Comparison of ENCODE assay signal across 7 mouse cellular contexts in the genomic region with DNA sequence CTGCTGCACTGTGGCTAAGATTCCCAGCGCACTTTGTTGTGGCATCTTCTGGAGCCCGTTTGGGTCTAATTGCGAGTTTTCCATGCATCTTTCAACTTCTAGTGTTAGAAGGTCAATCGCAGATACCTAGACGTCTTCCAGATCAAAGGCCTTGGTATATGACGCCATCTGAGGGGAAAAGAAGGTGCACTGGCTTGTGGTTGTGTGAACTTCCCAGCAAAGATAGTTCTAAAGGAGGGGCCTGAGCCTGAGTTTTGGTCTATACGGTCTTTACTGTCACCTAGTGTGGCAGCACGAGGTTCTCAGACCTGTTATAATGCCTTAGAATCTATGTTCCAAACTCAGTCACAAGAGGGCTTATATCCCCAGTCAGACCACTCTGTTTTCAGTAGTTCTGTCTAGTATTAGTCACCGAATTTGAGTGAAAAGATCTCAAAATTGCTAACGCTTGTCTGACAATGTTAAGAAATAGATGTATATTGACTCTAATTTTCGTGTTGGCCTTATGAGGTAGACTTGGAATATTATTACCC. TPM values are rescaled to one million over a fixed set of nuclear protein-coding genes. Genes with fewer than 3 reads are reported as not detected.
DNase-seq lines count a peak whose midpoint lies in the region; ATAC-seq and TF ChIP-seq lines count a peak whose summit lies in the region.

No protein-coding gene starts in this region.

- peak overlapping the region; percentile 73 for H3K4me3 ChIP-seq in thymus, adult 2 months (ENCODE audit: control insufficient read depth, insufficient read depth, low read length)
- H3K4me3 ChIP-seq in erythroblast, embryonic 14.5 days (replicated peaks): peak overlapping the region; percentile 79
- peak overlapping the region; percentile 71 for H3K4me3 ChIP-seq in limb, embryonic 13.5 days

- peak; percentile 11 for DNase-seq in thymus, adult 2 months
- no peak for DNase-seq in thymus, postnatal 4 days
- DNase-seq in retina, embryonic 14.5 days (ENCODE audit: low spot score): peak; percentile 27
- DNase-seq in left cerebral cortex, postnatal 14 days (ENCODE audit: low spot score in 2 of 2): no peak
- DNase-seq in cerebellum, postnatal 4 days (ENCODE audit: low spot score in 2 of 2): no peak

- TF ChIP-seq CTCF in thymus, adult 2 months (IDR thresholded peaks at IDR 0.05; ENCODE audit: borderline replicate concordance, control insufficient read depth, extremely low read depth, insufficient read depth, low read length, poor library complexity): no peak

- ATAC-seq in limb, embryonic 13.5 days (ENCODE audit: low FRiP score, low read depth): no peak

- TF ChIP-seq POLR2A in thymus, adult 2 months (IDR thresholded peaks at IDR 0.05; ENCODE audit: control insufficient read depth, extremely low read depth, insufficient read depth, low read length, poor library complexity): no peak

- H3K36me3 ChIP-seq in thymus, adult 2 months (ENCODE audit: control insufficient read depth, insufficient read depth, low read length): no peaks in the 10 kb centered on the region
- peaks cover 60% of the 10 kb centered on the region for H3K36me3 ChIP-seq in erythroblast, embryonic 14.5 days (ENCODE audit: control insufficient read depth)
- H3K36me3 ChIP-seq in limb, embryonic 13.5 days: no peaks in the 10 kb centered on the region

- H3K4me2 ChIP-seq in limb, embryonic 13.5 days (replicated peaks): peak overlapping the region; percentile 94

- 10% methylated on average over 11 of the region's 11 CpGs for WGBS in thymus, adult 2 months
- 37% methylated on average over 11 of the region's 11 CpGs for WGBS in limb, embryonic 13.5 days

- no peak overlapping the region for H3K27ac ChIP-seq in thymus, adult 2 months (ENCODE audit: control insufficient read depth, insufficient read depth, low read length)
- no peak overlapping the region for H3K27ac ChIP-seq in limb, embryonic 13.5 days

- peaks cover 7% of the 10 kb centered on the region; the same call in 1 of the 2 replicates for H3K4me1 ChIP-seq in thymus, adult 2 months (replicated peaks; ENCODE audit: control insufficient read depth, insufficient read depth, low read length)
- H3K4me1 ChIP-seq in erythroblast, embryonic 14.5 days (ENCODE audit: control insufficient read depth): peaks cover 45% of the 10 kb centered on the region
- H3K4me1 ChIP-seq in limb, embryonic 13.5 days: peaks cover 5% of the 10 kb centered on the region; the same call in 1 of the 2 replicates

- peak overlapping the region; percentile 73; the same call in 1 of the 2 replicates for H3K9ac ChIP-seq in limb, embryonic 13.5 days

- H3K9me3 ChIP-seq in erythroblast, embryonic 14.5 days (ENCODE audit: control insufficient read depth, low read length): no peaks in the 10 kb centered on the region
- no peaks in the 10 kb centered on the region for H3K9me3 ChIP-seq in limb, embryonic 13.5 days

- intact Hi-C loops in left cerebral cortex, postnatal 14 days (cut with DNase I): loop anchor here (5.0 kb wide), 1 partner anchor 305 kb away; no protein-coding TSS in a partner anchor

- H3K27me3 ChIP-seq in thymus, adult 2 months (ENCODE audit: control insufficient read depth, insufficient read depth, low read length): peaks cover 4% of the 10 kb centered on the region; the same call in 1 of the 2 replicates
- H3K27me3 ChIP-seq in erythroblast, embryonic 14.5 days (ENCODE audit: control insufficient read depth): no peaks in the 10 kb centered on the region
- H3K27me3 ChIP-seq in limb, embryonic 13.5 days: peaks cover 26% of the 10 kb centered on the region

RNA-seq across cellular contexts. Expression of a gene that starts 1.1 kb away (rescaled TPM):
- 26.7 and 30.9 TPM in 2 replicates for polyA plus RNA-seq in thymus, adult 2 months (2012; rRNA removed)
- polyA plus RNA-seq in erythroblast, embryonic 14.5 days (2012): 122 and 268 TPM in 2 replicates
- 22.3 and 31.9 TPM in 2 replicates for polyA plus RNA-seq in limb, embryonic 13.5 days (2015; fragmentation: Nextera tagmentation; extraction: Ambion mirVana)
- 10 to 100 TPM; 73.3 to 76.3 TPM for total RNA-seq in left cerebral cortex, postnatal 14 days (2021)

RNA-seq across cellular contexts. Expression of a gene that starts 23.9 kb away (rescaled TPM):
- 304 and 370 TPM in 2 replicates for polyA plus RNA-seq in thymus, adult 2 months (2012; rRNA removed)
- 0.10 and 0.23 TPM in 2 replicates for polyA plus RNA-seq in erythroblast, embryonic 14.5 days (2012)
- 6.7 and 7.2 TPM in 2 replicates for polyA plus RNA-seq in limb, embryonic 13.5 days (2015; fragmentation: Nextera tagmentation; extraction: Ambion mirVana)
- total RNA-seq in left cerebral cortex, postnatal 14 days (2021): 1 to 10 TPM in 1 of 2 experiments, under 1 TPM in 1; 0.80 to 1.2 TPM

Comparison
In these comparisons a context has a peak if more than half of its experiments do, and no peak if none do; other contexts are left out.
1. DNase-seq: peak in thymus, adult 2 months (single experiment) and retina, embryonic 14.5 days (single experiment); none in thymus, postnatal 4 days (single experiment), left cerebral cortex, postnatal 14 days (0 of 2) and cerebellum, postnatal 4 days (0 of 2).
2. RNA of a gene that starts 23.9 kb away (polyA plus RNA-seq): 304 to 370 TPM in thymus, adult 2 months; 6.7 to 7.2 TPM in limb, embryonic 13.5 days and 0.10 to 0.23 TPM in erythroblast, embryonic 14.5 days; every median in the first group is over 10 times any median in the second.
3. Peak in every context shown above with its lines, with median percentiles within 50 percentile points of each other: H3K4me3 ChIP-seq.